ENCODE assay signal across 12 mouse cellular contexts in the genomic region with DNA sequence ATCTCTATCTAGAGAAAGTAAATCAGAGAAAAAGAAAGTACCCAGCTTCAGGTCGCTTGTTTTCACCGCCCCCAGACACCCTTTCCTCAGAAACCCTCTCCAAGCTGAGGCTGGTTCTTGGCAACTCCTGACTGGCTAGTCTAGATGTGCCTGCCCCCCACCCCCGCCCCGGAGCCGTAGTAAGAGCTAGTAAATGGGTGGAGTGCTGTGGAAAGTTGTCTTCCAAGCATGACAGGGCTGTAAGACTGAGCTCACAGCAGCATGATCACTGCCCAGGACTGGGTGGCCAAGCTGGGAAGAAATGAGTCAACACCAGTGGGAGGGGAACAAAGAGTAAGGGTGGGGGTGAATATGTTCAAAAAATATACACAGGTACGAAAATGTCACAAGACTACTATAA. TPM values are rescaled to one million over a fixed set of nuclear protein-coding genes. Genes with fewer than 3 reads are reported as not detected.
DNase-seq lines count a peak whose midpoint lies in the region; ATAC-seq lines count a peak whose summit lies in the region.
"Had no signal": no experiment of that assay in that cellular context is flagged by ENCODE, and none has a peak within 500 bp of the region (broad histone marks: within the 10 kb centered on the region; RNA-seq: fewer than 3 reads in every experiment).

No protein-coding gene starts in this region.

- no peaks in the 10 kb centered on the region for H3K4me1 ChIP-seq in hindbrain, embryonic 16.5 days (ENCODE audit: control insufficient read depth, insufficient read depth, low read depth, low read length)
- no peaks in the 10 kb centered on the region for H3K4me1 ChIP-seq in hindbrain, embryonic 12.5 days
- H3K4me1 ChIP-seq: forebrain, embryonic 15.5 days; intestine, embryonic 15.5 days had no signal

- ATAC-seq in hindbrain, embryonic 16.5 days = peak; percentile 56
- no peak for ATAC-seq in hindbrain, embryonic 12.5 days (ENCODE audit: low FRiP score)
- ATAC-seq: forebrain, embryonic 15.5 days; intestine, embryonic 15.5 days had no signal

- DNase-seq in CD4-positive helper T cell, adult 2 months (ENCODE audit: low read depth, low spot score) = peak; percentile 82
- DNase-seq in Muller cell, postnatal 12 days (ENCODE audit: inconsistent ontology term) = peak; percentile 44
- DNase-seq in heart, postnatal 10 days = peak; percentile 26 to 30
- no peak for DNase-seq in thymus, postnatal 0 days (ENCODE audit: low spot score)
- no peak for DNase-seq in cerebellum, adult 9-11 months
- no peak for DNase-seq in kidney, postnatal 36 days
- DNase-seq: right cerebral cortex, adult 18-20 months; thymus, adult 2 months had no signal

- no peak overlapping the region for H3K4me3 ChIP-seq in hindbrain, embryonic 16.5 days (ENCODE audit: low read length)
- no peak overlapping the region for H3K4me3 ChIP-seq in hindbrain, embryonic 12.5 days
- H3K4me3 ChIP-seq: forebrain, embryonic 15.5 days; intestine, embryonic 15.5 days had no signal

- no peaks in the 10 kb centered on the region for H3K36me3 ChIP-seq in hindbrain, embryonic 16.5 days (ENCODE audit: control insufficient read depth, insufficient read depth, low read length)
- H3K36me3 ChIP-seq in hindbrain, embryonic 12.5 days = peaks cover 4% of the 10 kb centered on the region; the same call in 1 of the 2 replicates
- H3K36me3 ChIP-seq: forebrain, embryonic 15.5 days; intestine, embryonic 15.5 days had no signal

- 84% methylated on average over 6 of the region's 6 CpGs for WGBS in hindbrain, embryonic 16.5 days
- 85% methylated on average over 6 of the region's 6 CpGs for WGBS in hindbrain, embryonic 12.5 days

- no peak overlapping the region for H3K4me2 ChIP-seq in hindbrain, embryonic 16.5 days (ENCODE audit: low read length)
- H3K4me2 ChIP-seq in hindbrain, embryonic 12.5 days (replicated peaks) = no peak overlapping the region
- H3K4me2 ChIP-seq: forebrain, embryonic 15.5 days; intestine, embryonic 15.5 days had no signal

- H3K9ac ChIP-seq in hindbrain, embryonic 16.5 days (ENCODE audit: low read depth, low read length) = no peak overlapping the region
- H3K9ac ChIP-seq in hindbrain, embryonic 12.5 days = no peak overlapping the region
- H3K9ac ChIP-seq: forebrain, embryonic 15.5 days; intestine, embryonic 15.5 days had no signal

- no peaks in the 10 kb centered on the region for H3K27me3 ChIP-seq in hindbrain, embryonic 16.5 days (replicated peaks; ENCODE audit: control insufficient read depth, insufficient read depth, low read length)
- no peaks in the 10 kb centered on the region for H3K27me3 ChIP-seq in hindbrain, embryonic 12.5 days
- H3K27me3 ChIP-seq: forebrain, embryonic 15.5 days; intestine, embryonic 15.5 days had no signal

- intact Hi-C loops in heart, postnatal 10 days (cut with DNase I) = no loop called here

- H3K9me3 ChIP-seq in hindbrain, embryonic 16.5 days (ENCODE audit: control insufficient read depth, low read length) = no peaks in the 10 kb centered on the region
- H3K9me3 ChIP-seq in hindbrain, embryonic 12.5 days (replicated peaks) = no peaks in the 10 kb centered on the region
- H3K9me3 ChIP-seq: forebrain, embryonic 15.5 days; intestine, embryonic 15.5 days had no signal

- no peak overlapping the region for H3K27ac ChIP-seq in hindbrain, embryonic 16.5 days (ENCODE audit: low read depth, low read length)
- H3K27ac ChIP-seq in hindbrain, embryonic 12.5 days = no peak overlapping the region
- H3K27ac ChIP-seq: forebrain, embryonic 15.5 days; intestine, embryonic 15.5 days had no signal

RNA-seq across cellular contexts. Expression of a gene that starts 33.8 kb away (rescaled TPM):
- 63.1 and 64.8 TPM in 2 replicates for polyA plus RNA-seq in hindbrain, embryonic 16.5 days (2015; fragmentation: Nextera tagmentation; extraction: Ambion mirVana)
- polyA plus RNA-seq in hindbrain, embryonic 12.5 days (2016; fragmentation: Nextera tagmentation; extraction: Ambion mirVana) = 48.2 and 49.3 TPM in 2 replicates
- 10 to 100 TPM; 43.2 to 45.1 TPM for total RNA-seq in heart, postnatal 10 days (2021)
- polyA plus RNA-seq in thymus, postnatal 0 days (2015; fragmentation: Nextera tagmentation; extraction: Ambion mirVana) = 70.7 and 79.9 TPM in 2 replicates

Comparison
In these comparisons a context has a peak if more than half of its experiments do, and no peak if none do; other contexts are left out.
1. DNase-seq: peak in CD4-positive helper T cell, adult 2 months (single experiment), Muller cell, postnatal 12 days (single experiment) and heart, postnatal 10 days (2 of 2); none in thymus, postnatal 0 days (single experiment), cerebellum, adult 9-11 months (single experiment) and kidney, postnatal 36 days (0 of 2).